Mouse (Mus musculus) ES-Bruce4 (cell line): ENCODE data around the gene Ttc33.

ENCODE experiments used
- CTCF ChIP-seq: IDR thresholded peaks from one replicate; pipeline ENCODE4 v1.8.1; 2011; ENCODE audit warnings: low read depth, low read length
- POLR2A ChIP-seq: IDR thresholded peaks from one replicate; pipeline ENCODE4 v1.8.1; 2011; ENCODE audit warnings: low read length; ENCODE audit not compliant: insufficient read depth

- TF ChIP-seq POLR2A (no peak), CTCF (no peak)
These were observed 27.9 kb upstream of the Ttc33 start for GRCm38 (mm10) chr15:5157386-5157785.
